Mouse (Mus musculus): ENCODE data around the gene Tmem236. TPM values are rescaled to one million over a fixed set of nuclear protein-coding genes. Genes with fewer than 3 reads are reported as not detected.
"Not testable (repeated sequence)": the region's sequence is repeated elsewhere in the genome, so short reads cannot be mapped to it uniquely, and the experiment has no call there.

Gene Tmem236
- polyA plus RNA-seq, 1 experiment from 2014 or later: 0.09 TPM

- not testable (repeated sequence) for H3K4me2 ChIP-seq; H3K9me3 ChIP-seq (replicated peaks); H3K4me1 ChIP-seq; H3K4me3 ChIP-seq (replicated peaks); H3K27me3 ChIP-seq (replicated peaks); H3K27ac ChIP-seq (replicated peaks); H3K36me3 ChIP-seq; ATAC-seq (ENCODE audit: low FRiP score); H3K9ac ChIP-seq (replicated peaks)
- 67% methylated on average over 1 of the region's 2 CpGs for WGBS
These were observed 24.1 kb downstream of the Tmem236 start for GRCm38 (mm10) chr2:14198325-14198903.

- no peak overlapping the region for H3K27ac ChIP-seq (replicated peaks)
- no peaks in the 10 kb centered on the region for H3K4me1 ChIP-seq
- no peak for ATAC-seq (ENCODE audit: low FRiP score)
- no peak overlapping the region for H3K4me3 ChIP-seq (replicated peaks)
- no peak overlapping the region for H3K4me2 ChIP-seq
- H3K9me3 ChIP-seq (replicated peaks): no peaks in the 10 kb centered on the region
- WGBS: 45% methylated on average over 2 of the region's 2 CpGs
- no peaks in the 10 kb centered on the region for H3K36me3 ChIP-seq
- no peak overlapping the region for H3K9ac ChIP-seq (replicated peaks)
- H3K27me3 ChIP-seq (replicated peaks): no peaks in the 10 kb centered on the region
These were observed 25.3 kb downstream of the Tmem236 start for GRCm38 (mm10) chr2:14199621-14200020.

- not testable (repeated sequence) for H3K4me1 ChIP-seq; H3K4me3 ChIP-seq (replicated peaks); H3K27ac ChIP-seq (replicated peaks); H3K27me3 ChIP-seq (replicated peaks); H3K9ac ChIP-seq (replicated peaks); H3K9me3 ChIP-seq (replicated peaks); ATAC-seq (ENCODE audit: low FRiP score); H3K36me3 ChIP-seq; H3K4me2 ChIP-seq
- WGBS: no CpG with 5 or more reads among the region's 2 CpGs
These were observed 26.6 kb downstream of the Tmem236 start for GRCm38 (mm10) chr2:14200879-14201445.

GRCm38 (mm10) chr2:14204308-14204707 lies 30.0 kb downstream of the Tmem236 start:
- Histone ChIP-seq H3K4me2 (no peak overlapping the region), H3K9ac (replicated peaks) (no peak overlapping the region), H3K27ac (replicated peaks) (no peak overlapping the region), H3K9me3 (replicated peaks) (no peaks in the 10 kb centered on the region), H3K4me3 (replicated peaks) (no peak overlapping the region), H3K36me3 (no peaks in the 10 kb centered on the region), H3K27me3 (replicated peaks) (no peaks in the 10 kb centered on the region), H3K4me1 (no peaks in the 10 kb centered on the region)
- WGBS: 94% methylated on average over 1 of the region's 1 CpGs
- no peak for ATAC-seq (ENCODE audit: low FRiP score)

DNA sequence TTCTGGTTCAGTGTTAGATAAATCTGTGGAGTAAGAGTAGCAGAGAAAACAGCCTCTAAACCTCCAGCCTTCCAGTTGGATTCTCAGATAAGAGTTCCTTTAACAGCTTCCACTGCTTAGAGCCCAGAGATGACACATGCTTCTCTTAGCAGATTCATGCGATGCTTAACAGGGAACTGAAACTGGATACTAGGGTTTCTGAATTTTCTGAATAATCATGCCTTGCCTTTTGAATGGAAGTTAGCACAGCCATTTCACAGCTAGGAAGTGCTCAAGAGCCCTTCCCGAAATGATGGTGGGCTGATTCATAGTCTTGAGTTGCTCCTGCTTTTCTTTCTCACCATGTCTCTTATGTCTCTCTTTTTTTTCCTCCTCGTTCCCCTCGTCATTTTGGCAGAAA lies 32.5 kb downstream of the Tmem236 start:
- Histone ChIP-seq H3K4me2 (no peak overlapping the region), H3K27me3 (replicated peaks) (no peaks in the 10 kb centered on the region), H3K27ac (replicated peaks) (no peak overlapping the region), H3K9me3 (replicated peaks) (no peaks in the 10 kb centered on the region), H3K4me1 (no peaks in the 10 kb centered on the region), H3K4me3 (replicated peaks) (no peak overlapping the region), H3K9ac (replicated peaks) (no peak overlapping the region), H3K36me3 (no peaks in the 10 kb centered on the region)
- ATAC-seq (ENCODE audit: low FRiP score): no peak
- WGBS: 80% methylated on average over 4 of the region's 4 CpGs

GRCm38 (mm10) chr2:14210731-14211130 lies 36.4 kb downstream of the Tmem236 start:
- Histone ChIP-seq H3K27me3 (replicated peaks) (no peaks in the 10 kb centered on the region), H3K27ac (replicated peaks) (no peak overlapping the region), H3K4me1 (no peaks in the 10 kb centered on the region), H3K36me3 (no peaks in the 10 kb centered on the region), H3K9me3 (replicated peaks) (no peaks in the 10 kb centered on the region), H3K4me3 (replicated peaks) (no peak overlapping the region), H3K4me2 (no peak overlapping the region), H3K9ac (replicated peaks) (no peak overlapping the region)
- ATAC-seq (ENCODE audit: low FRiP score): no peak
- WGBS: 87% methylated on average over 1 of the region's 1 CpGs

DNA sequence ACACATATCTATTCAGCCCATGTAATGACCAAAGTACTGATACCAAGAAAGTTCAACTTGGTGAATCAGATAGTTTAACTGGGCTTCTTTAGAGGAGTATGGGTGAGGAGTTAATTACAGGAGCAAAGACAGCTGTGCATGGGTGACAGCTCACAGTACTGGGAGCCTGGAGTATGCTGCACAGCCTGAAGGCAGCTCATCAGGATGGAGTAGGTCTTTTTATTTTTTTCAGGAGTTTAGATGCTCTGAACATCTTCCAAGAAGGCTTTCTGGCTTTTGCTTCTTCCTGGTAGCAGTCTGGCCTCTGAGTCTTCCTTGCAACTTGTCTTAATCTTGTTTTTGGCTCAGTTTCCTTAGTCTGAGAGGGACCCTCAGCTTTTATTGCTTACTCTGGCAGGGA lies 37.3 kb downstream of the Tmem236 start:
- Histone ChIP-seq H3K27me3 (replicated peaks) (no peaks in the 10 kb centered on the region), H3K4me3 (replicated peaks) (no peak overlapping the region), H3K9me3 (replicated peaks) (no peaks in the 10 kb centered on the region), H3K36me3 (no peaks in the 10 kb centered on the region), H3K4me1 (no peaks in the 10 kb centered on the region), H3K27ac (replicated peaks) (no peak overlapping the region), H3K4me2 (no peak overlapping the region), H3K9ac (replicated peaks) (no peak overlapping the region)
- ATAC-seq (ENCODE audit: low FRiP score): no peak

DNA sequence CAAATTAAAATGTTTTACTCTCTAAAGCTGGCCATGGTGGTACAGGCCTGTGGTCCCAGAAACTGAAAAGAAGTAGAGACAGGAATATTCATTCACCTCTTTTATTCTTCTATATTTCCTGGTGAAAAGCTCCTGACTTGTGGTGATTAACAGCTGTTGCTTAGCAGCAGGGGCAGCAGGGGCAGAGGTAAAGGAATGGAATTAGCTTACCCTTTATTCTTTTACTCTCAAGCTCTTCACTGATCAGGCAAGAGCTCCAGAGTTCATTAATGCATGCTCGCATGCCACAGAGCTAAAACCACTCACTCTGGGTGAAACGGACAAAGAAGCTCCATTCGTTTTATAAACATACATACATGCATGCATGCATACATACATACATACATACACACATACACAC lies 40.4 kb downstream of the Tmem236 start:
- no peak overlapping the region for H3K4me3 ChIP-seq (replicated peaks)
- H3K4me2 ChIP-seq: no peak overlapping the region
- H3K9me3 ChIP-seq (replicated peaks): no peaks in the 10 kb centered on the region
- H3K27ac ChIP-seq (replicated peaks): no peak overlapping the region
- no peak for ATAC-seq (ENCODE audit: low FRiP score)
- H3K36me3 ChIP-seq: no peaks in the 10 kb centered on the region
- no peaks in the 10 kb centered on the region for H3K27me3 ChIP-seq (replicated peaks)
- 17% methylated on average over 3 of the region's 3 CpGs for WGBS
- H3K4me1 ChIP-seq: no peaks in the 10 kb centered on the region
- no peak overlapping the region for H3K9ac ChIP-seq (replicated peaks)

DNA sequence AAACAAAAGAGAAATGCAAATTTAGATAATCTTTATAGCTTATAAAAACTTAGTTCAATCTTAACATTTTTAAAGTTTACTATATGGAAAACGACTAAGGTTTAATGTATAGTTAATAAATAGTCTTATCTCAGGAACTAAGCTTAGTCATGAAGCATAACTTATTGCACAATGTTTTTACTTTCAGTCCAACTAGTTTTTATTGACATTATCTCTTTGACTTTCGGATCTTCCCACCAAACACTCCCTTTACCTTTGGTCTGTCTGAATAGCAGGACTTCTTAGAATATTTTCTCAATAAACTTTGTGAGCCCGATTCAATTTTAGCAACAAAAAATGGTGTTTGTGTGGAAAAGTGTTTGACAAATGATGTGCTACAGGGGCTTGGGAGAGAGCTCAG lies 42.3 kb downstream of the Tmem236 start:
- Histone ChIP-seq H3K27ac (replicated peaks) (no peak overlapping the region), H3K9ac (replicated peaks) (no peak overlapping the region), H3K4me3 (replicated peaks) (no peak overlapping the region), H3K4me2 (no peak overlapping the region), H3K9me3 (replicated peaks) (no peaks in the 10 kb centered on the region), H3K36me3 (no peaks in the 10 kb centered on the region), H3K4me1 (no peaks in the 10 kb centered on the region), H3K27me3 (replicated peaks) (no peaks in the 10 kb centered on the region)
- 85% methylated on average over 3 of the region's 3 CpGs for WGBS
- no peak for ATAC-seq (ENCODE audit: low FRiP score)

DNA sequence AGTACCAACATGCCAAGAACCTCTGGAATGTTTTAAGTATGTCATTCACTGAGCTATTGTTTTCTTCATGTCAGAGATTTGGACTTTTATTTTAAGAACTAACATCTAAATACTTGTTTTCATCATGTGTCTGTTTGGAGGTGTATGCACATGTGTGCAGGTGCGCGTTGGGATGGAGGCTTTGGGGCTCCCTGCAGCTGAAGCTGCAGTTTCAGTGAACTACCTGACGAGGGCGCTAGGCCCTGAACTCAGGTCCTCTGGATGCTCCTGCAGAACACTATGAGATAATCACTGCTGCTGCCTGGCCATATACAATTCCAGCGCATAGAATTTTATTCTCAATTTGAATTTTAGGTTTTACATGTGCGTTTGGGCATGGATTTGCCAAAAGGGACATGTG lies 43.8 kb downstream of the Tmem236 start:
- Histone ChIP-seq H3K27ac (replicated peaks) (no peak overlapping the region), H3K27me3 (replicated peaks) (no peaks in the 10 kb centered on the region), H3K9me3 (replicated peaks) (no peaks in the 10 kb centered on the region), H3K4me2 (no peak overlapping the region), H3K4me1 (no peaks in the 10 kb centered on the region), H3K36me3 (no peaks in the 10 kb centered on the region), H3K9ac (replicated peaks) (no peak overlapping the region), H3K4me3 (replicated peaks) (no peak overlapping the region)
- ATAC-seq (ENCODE audit: low FRiP score): no peak
- WGBS: 79% methylated on average over 6 of the region's 6 CpGs

GRCm38 (mm10) chr2:14224387-14224786 lies 50.1 kb downstream of the Tmem236 start:
- WGBS: 82% methylated on average over 3 of the region's 4 CpGs
- Histone ChIP-seq H3K4me3 (replicated peaks) (no peak overlapping the region), H3K36me3 (no peaks in the 10 kb centered on the region), H3K4me2 (no peak overlapping the region), H3K27ac (replicated peaks) (no peak overlapping the region), H3K4me1 (no peaks in the 10 kb centered on the region), H3K9me3 (replicated peaks) (no peaks in the 10 kb centered on the region), H3K27me3 (replicated peaks) (no peaks in the 10 kb centered on the region), H3K9ac (replicated peaks) (no peak overlapping the region)
- ATAC-seq (ENCODE audit: low FRiP score): no peak

DNA sequence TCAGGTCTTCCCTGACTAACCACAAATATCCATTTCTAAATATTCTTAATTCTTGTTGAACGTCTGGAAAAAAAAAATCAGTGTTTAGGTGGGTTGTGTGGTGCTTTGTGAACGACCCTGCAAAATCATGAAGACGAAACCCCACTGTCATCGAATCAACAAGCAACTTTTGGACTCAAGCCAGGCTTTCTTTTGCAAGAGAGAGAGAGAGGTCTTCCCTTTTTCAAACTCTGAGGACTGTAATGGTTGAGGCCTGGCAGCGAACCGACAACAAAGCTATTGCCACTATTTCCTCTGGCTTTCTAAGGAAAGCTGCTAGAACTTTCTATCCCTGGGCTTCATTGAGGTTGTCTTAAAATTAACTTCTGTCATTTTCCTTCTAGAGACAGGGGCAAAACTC lies 54.2 kb downstream of the Tmem236 start:
- no peak overlapping the region for H3K27ac ChIP-seq (replicated peaks)
- no peaks in the 10 kb centered on the region for H3K27me3 ChIP-seq (replicated peaks)
- 76% methylated on average over 6 of the region's 6 CpGs for WGBS
- H3K4me3 ChIP-seq (replicated peaks): no peak overlapping the region
- H3K36me3 ChIP-seq: no peaks in the 10 kb centered on the region
- no peak overlapping the region for H3K9ac ChIP-seq (replicated peaks)
- no peaks in the 10 kb centered on the region for H3K9me3 ChIP-seq (replicated peaks)
- no peak overlapping the region for H3K4me2 ChIP-seq
- H3K4me1 ChIP-seq: no peaks in the 10 kb centered on the region
- no peak for ATAC-seq (ENCODE audit: low FRiP score)

DNA sequence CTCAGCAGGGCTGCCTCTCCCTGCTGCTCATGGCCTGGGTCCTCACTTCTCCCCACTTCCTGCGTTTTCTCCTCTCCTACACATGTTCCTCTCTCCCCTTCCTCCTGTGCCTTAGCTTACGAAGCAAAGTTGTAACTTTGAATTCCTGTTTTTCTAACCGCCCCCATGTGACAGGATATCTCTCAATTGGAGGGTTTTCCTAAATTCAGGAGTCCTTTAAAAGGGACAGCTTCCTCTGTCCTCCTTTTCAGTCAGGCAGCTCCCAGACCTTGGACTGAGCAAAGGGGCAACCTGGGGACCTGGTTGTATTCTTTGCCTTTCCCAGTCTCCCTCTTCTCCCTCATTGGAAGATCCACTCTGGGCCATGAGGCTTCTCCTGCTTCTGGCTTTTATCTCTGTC lies 54.8 kb downstream of the Tmem236 start, which contains the start of gene Mrc1:
Gene Mrc1, plus strand, starts transcription at position 244 of the 400 bp plus-strand sequence.
- Histone ChIP-seq H3K9me3 (replicated peaks) (no peaks in the 10 kb centered on the region), H3K4me1 (no peaks in the 10 kb centered on the region), H3K27ac (replicated peaks) (no peak within 1 kb of the TSS), H3K36me3 (no peaks in the 10 kb centered on the region), H3K4me3 (replicated peaks) (no peak within 1 kb of the TSS), H3K27me3 (replicated peaks) (no peaks in the 10 kb centered on the region), H3K9ac (replicated peaks) (no peak within 1 kb of the TSS), H3K4me2 (no peak within 1 kb of the TSS)
- WGBS: 60% methylated on average over 3 of the region's 3 CpGs
- no peak for ATAC-seq (ENCODE audit: low FRiP score)

Measured in neural tube, embryonic 15.5 days (tissue).